Mouse (Mus musculus) left cerebral cortex, adult 11 months (tissue): ENCODE measurements around the gene Nrl.

ENCODE experiments used
- DNase-seq: peaks from one replicate; pipeline ENCODE4 v3.0.0; 2022; ENCODE audit warnings: low spot score

Gene Nrl

GRCm38 (mm10) chr14:55524785-55525184 lies at the start of gene Nrl:
Gene Nrl (minus strand): TSS chr14:55524981.
- DNase-seq, result no peak

- no peak for DNase-seq
Measured at GRCm38 (mm10) chr14:55571760-55572159, 47.0 kb upstream of the Nrl start.

- no peak for DNase-seq
Measured at GRCm38 (mm10) chr14:55570588-55570987, 45.8 kb upstream of the Nrl start.

- DNase-seq, result no peak
Measured at GRCm38 (mm10) chr14:55567496-55567895, 42.7 kb upstream of the Nrl start.

- no peak for DNase-seq
Measured at GRCm38 (mm10) chr14:55565748-55566147, 41.0 kb upstream of the Nrl start.

GRCm38 (mm10) chr14:55563249-55563648 lies 38.5 kb upstream of the Nrl start:
- DNase-seq, result no peak

- DNase-seq, result no peak
Measured at GRCm38 (mm10) chr14:55561860-55562259, 37.1 kb upstream of the Nrl start.

- DNase-seq, result peak; percentile 99
Measured at GRCm38 (mm10) chr14:55560202-55561073, 35.7 kb upstream of the Nrl start, which contains the start of gene A730061H03Rik. Gene A730061H03Rik (minus strand): TSS chr14:55560406.

- peak; percentile 73 for DNase-seq
Measured at GRCm38 (mm10) chr14:55559799-55560201, 35.0 kb upstream of the Nrl start, which contains the start of gene Dcaf11. Gene Dcaf11 (plus strand): TSS chr14:55560006.

GRCm38 (mm10) chr14:55558740-55559448 lies 34.1 kb upstream of the Nrl start:
- DNase-seq, result no peak

GRCm38 (mm10) chr14:55557587-55557986 lies 32.8 kb upstream of the Nrl start:
- DNase-seq, result no peak

- peak; percentile 45 for DNase-seq
Measured at GRCm38 (mm10) chr14:55557003-55557402, 32.2 kb upstream of the Nrl start.

GRCm38 (mm10) chr14:55555788-55556187 lies 31.0 kb upstream of the Nrl start:
- no peak for DNase-seq

- DNase-seq, result no peak
Measured at GRCm38 (mm10) chr14:55554635-55555034, 29.9 kb upstream of the Nrl start.

- DNase-seq, result no peak
Measured at GRCm38 (mm10) chr14:55551794-55552193, 27.0 kb upstream of the Nrl start.

GRCm38 (mm10) chr14:55551347-55551746 lies 26.6 kb upstream of the Nrl start:
- DNase-seq, result no peak

GRCm38 (mm10) chr14:55550191-55550590 lies 25.4 kb upstream of the Nrl start:
- no peak for DNase-seq

- DNase-seq, result no peak
Measured at GRCm38 (mm10) chr14:55544334-55544733, 19.6 kb upstream of the Nrl start.

- DNase-seq, result no peak
Measured at GRCm38 (mm10) chr14:55542268-55542667, 17.5 kb upstream of the Nrl start.

GRCm38 (mm10) chr14:55540787-55541321 lies 16.1 kb upstream of the Nrl start:
- no peak for DNase-seq

GRCm38 (mm10) chr14:55540067-55540786 lies 15.4 kb upstream of the Nrl start, which contains the start of gene Pck2:
Gene Pck2 (plus strand): TSS chr14:55540266.
- peak; percentile 64 for DNase-seq
